Mouse (Mus musculus) right cerebral cortex, postnatal 4 days (tissue): ENCODE measurements at regions not wholly inside any gene's neighbourhood (a gene's known extent, or its start where the extent isn't known, plus 50 kb on each side); places are given as distances from the start of the nearest gene placed in this dataset.

Source experiments
- DNase-seq: peaks from one replicate; pipeline ENCODE4 v3.0.0-alpha.2; 2022

- DNase-seq = no peak
Observed at GRCm38 (mm10) chr6:118330496-118330895, 88.8 kb downstream of the Bms1 start.

- no peak for DNase-seq
Observed at GRCm38 (mm10) chr6:118327458-118327857, 91.8 kb downstream of the Bms1 start.

GRCm38 (mm10) chr6:118325681-118326080, 93.6 kb downstream of the Bms1 start:
- DNase-seq = no peak

GRCm38 (mm10) chr6:118324559-118324958, 94.7 kb downstream of the Bms1 start:
- DNase-seq = no peak

- no peak for DNase-seq
Observed at GRCm38 (mm10) chr6:118323052-118323451, 96.2 kb downstream of the Bms1 start.

GRCm38 (mm10) chr6:118322631-118323030, 96.6 kb downstream of the Bms1 start:
- DNase-seq = no peak

GRCm38 (mm10) chr6:118322061-118322460, 97.2 kb downstream of the Bms1 start:
- DNase-seq = no peak

- no peak for DNase-seq
Observed at GRCm38 (mm10) chr6:118320021-118320525, 99.2 kb downstream of the Bms1 start.

- no peak for DNase-seq
Observed at GRCm38 (mm10) chr6:118315881-118316280, 103.4 kb downstream of the Bms1 start.

- no peak for DNase-seq
Observed at GRCm38 (mm10) chr6:118314941-118315687, 104.2 kb downstream of the Bms1 start.

GRCm38 (mm10) chr6:118311081-118311480, 108.2 kb downstream of the Bms1 start:
- DNase-seq = no peak

GRCm38 (mm10) chr6:118309923-118310322, 109.4 kb downstream of the Bms1 start:
- no peak for DNase-seq

GRCm38 (mm10) chr6:118308586-118308985, 110.7 kb downstream of the Bms1 start:
- DNase-seq = no peak

- no peak for DNase-seq
Observed at GRCm38 (mm10) chr6:118307481-118307880, 110.0 kb upstream of the Ret start.

- no peak for DNase-seq
Observed at GRCm38 (mm10) chr6:118305209-118305608, 107.7 kb upstream of the Ret start.

- no peak for DNase-seq
Observed at GRCm38 (mm10) chr6:118302783-118303350, 105.3 kb upstream of the Ret start.

- DNase-seq = no peak
Observed at GRCm38 (mm10) chr6:118301880-118302782, 104.6 kb upstream of the Ret start.

GRCm38 (mm10) chr6:118300781-118301180, 103.3 kb upstream of the Ret start:
- no peak for DNase-seq

GRCm38 (mm10) chr6:118297576-118297975, 100.1 kb upstream of the Ret start:
- DNase-seq = no peak

GRCm38 (mm10) chr6:118293986-118294385, 96.5 kb upstream of the Ret start:
- no peak for DNase-seq

- no peak for DNase-seq
Observed at GRCm38 (mm10) chr6:118292928-118293327, 95.4 kb upstream of the Ret start.

GRCm38 (mm10) chr6:118292272-118292671, 94.8 kb upstream of the Ret start:
- no peak for DNase-seq

- DNase-seq = no peak
Observed at GRCm38 (mm10) chr6:118291426-118291825, 93.9 kb upstream of the Ret start.
